Mouse (Mus musculus): ENCODE data around the gene St3gal3. TPM values are rescaled to one million over a fixed set of nuclear protein-coding genes. Genes with fewer than 3 reads are reported as not detected.
A peak's percentile ranks its signal among the peaks of the same experiment; 100 is the strongest.

The St3gal3 gene
- polyA plus RNA-seq, 2 experiments, result 0.85 to 3.2 TPM

- peak; percentile 41; the same call in 1 of the 2 replicates for ATAC-seq (ENCODE audit: insufficient read depth)
Measured at GRCm38 (mm10) chr4:118015636-118016035, 119.1 kb downstream of the St3gal3 start.

GRCm38 (mm10) chr4:118015126-118015525 is 119.6 kb downstream of the St3gal3 start:
- no peak overlapping the region for H3K27ac ChIP-seq
- no peak overlapping the region for H3K4me2 ChIP-seq (ENCODE audit: low read depth)
- DNase-seq (ENCODE audit: low read depth in 3 of 3, low spot score in 3 of 3) (no peak), ATAC-seq (ENCODE audit: insufficient read depth) (no peak)
- no peak for TF ChIP-seq CTCF (IDR thresholded peaks at IDR 0.05; ENCODE audit: low read depth)
- no peak for TF ChIP-seq EP300 (IDR thresholded peaks at IDR 0.05; ENCODE audit: low read depth)
- no peaks in the 10 kb centered on the region for H3K36me3 ChIP-seq (replicated peaks; ENCODE audit: control insufficient read depth, insufficient read depth, low read depth)
- H3K9me3 ChIP-seq (ENCODE audit: control insufficient read depth, low read length), result no peaks in the 10 kb centered on the region
- H3K9ac ChIP-seq (replicated peaks), result no peak overlapping the region
- H3K27me3 ChIP-seq (ENCODE audit: control insufficient read depth, insufficient read depth, low read length), result no peaks in the 10 kb centered on the region
- no peak overlapping the region for H3K4me3 ChIP-seq (ENCODE audit: insufficient read depth in 1 of 2, low read depth in 2 of 2, low read length in 2 of 2)
- 90% methylated on average over 11 of the region's 11 CpGs for WGBS (ENCODE audit: insufficient replicate concordance)
- no peaks in the 10 kb centered on the region for H3K4me1 ChIP-seq (replicated peaks; ENCODE audit: control insufficient read depth in 2 of 2, insufficient read depth in 2 of 2, low read length in 1 of 2)

More at GRCm38 (mm10) chr4:118015636-118016035, 119.1 kb downstream of the St3gal3 start:
- no peak for TF ChIP-seq EP300 (IDR thresholded peaks at IDR 0.05; ENCODE audit: low read depth)
- no peak for TF ChIP-seq CTCF (IDR thresholded peaks at IDR 0.05; ENCODE audit: low read depth)
- Histone ChIP-seq H3K4me3 (ENCODE audit: insufficient read depth in 1 of 2, low read depth in 2 of 2, low read length in 2 of 2) (no peak overlapping the region), H3K4me2 (ENCODE audit: low read depth) (no peak overlapping the region), H3K27me3 (ENCODE audit: control insufficient read depth, insufficient read depth, low read length) (no peaks in the 10 kb centered on the region), H3K9me3 (ENCODE audit: control insufficient read depth, low read length) (no peaks in the 10 kb centered on the region), H3K27ac (no peak overlapping the region), H3K9ac (replicated peaks) (no peak overlapping the region), H3K36me3 (replicated peaks; ENCODE audit: control insufficient read depth, insufficient read depth, low read depth) (no peaks in the 10 kb centered on the region), H3K4me1 (replicated peaks; ENCODE audit: control insufficient read depth in 2 of 2, insufficient read depth in 2 of 2, low read length in 1 of 2) (no peaks in the 10 kb centered on the region)
- DNase-seq (ENCODE audit: low read depth in 3 of 3, low spot score in 3 of 3), result peak in 1 of 3 experiments; percentile 22
- 61% methylated on average over 6 of the region's 6 CpGs for WGBS (ENCODE audit: insufficient replicate concordance)

GRCm38 (mm10) chr4:118010661-118011173 is 124.0 kb downstream of the St3gal3 start:
- Histone ChIP-seq H3K4me3 (ENCODE audit: insufficient read depth in 1 of 2, low read depth in 2 of 2, low read length in 2 of 2) (no peak overlapping the region), H3K36me3 (replicated peaks; ENCODE audit: control insufficient read depth, insufficient read depth, low read depth) (no peaks in the 10 kb centered on the region), H3K4me2 (ENCODE audit: low read depth) (no peak overlapping the region), H3K9me3 (ENCODE audit: control insufficient read depth, low read length) (no peaks in the 10 kb centered on the region), H3K27me3 (ENCODE audit: control insufficient read depth, insufficient read depth, low read length) (no peaks in the 10 kb centered on the region), H3K27ac (no peak overlapping the region), H3K4me1 (replicated peaks; ENCODE audit: control insufficient read depth in 2 of 2, insufficient read depth in 2 of 2, low read length in 1 of 2) (peaks cover 0 to 4% of the 10 kb centered on the region in 2 experiments; a peak in 1 of 4 replicates), H3K9ac (replicated peaks) (no peak overlapping the region)
- DNase-seq (ENCODE audit: low read depth in 3 of 3, low spot score in 3 of 3) (no peak), ATAC-seq (ENCODE audit: insufficient read depth) (no peak)
- TF ChIP-seq CTCF (IDR thresholded peaks at IDR 0.05; ENCODE audit: low read depth), result no peak
- no peak for TF ChIP-seq EP300 (IDR thresholded peaks at IDR 0.05; ENCODE audit: low read depth)
- 80% methylated on average over 9 of the region's 9 CpGs for WGBS (ENCODE audit: insufficient replicate concordance)

DNA sequence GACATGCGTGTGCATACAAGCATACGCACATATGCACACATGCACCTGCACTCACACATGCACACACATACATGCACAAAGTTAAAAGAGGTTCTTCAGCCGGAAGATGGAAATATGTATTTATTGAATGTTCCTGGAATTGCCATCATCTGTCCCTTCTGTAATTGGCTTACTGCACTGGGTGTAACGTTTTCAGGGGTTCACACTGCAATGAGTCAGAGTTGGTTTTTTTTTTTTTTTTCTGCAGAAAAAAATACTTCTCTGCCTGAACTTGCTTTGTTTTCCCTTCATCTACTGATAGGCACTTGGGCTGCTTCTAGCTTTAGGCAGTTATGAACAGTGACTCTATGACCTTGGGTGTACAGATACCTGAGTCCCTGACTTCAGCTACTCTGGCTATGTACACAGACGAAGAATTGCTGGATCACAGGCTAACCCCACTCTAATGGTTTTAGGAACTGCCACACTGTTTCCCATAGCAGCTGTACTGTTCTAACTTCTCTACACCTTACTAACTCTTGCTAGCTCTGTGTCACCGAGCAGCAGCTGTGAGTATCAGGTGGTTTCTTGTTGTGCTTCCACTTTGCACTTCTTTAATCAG is 126.2 kb downstream of the St3gal3 start:
- no peak for TF ChIP-seq EP300 (IDR thresholded peaks at IDR 0.05; ENCODE audit: low read depth)
- Histone ChIP-seq H3K4me3 (ENCODE audit: insufficient read depth in 1 of 2, low read depth in 2 of 2, low read length in 2 of 2) (no peak overlapping the region), H3K4me2 (ENCODE audit: low read depth) (no peak overlapping the region), H3K9ac (replicated peaks) (no peak overlapping the region), H3K9me3 (ENCODE audit: control insufficient read depth, low read length) (no peaks in the 10 kb centered on the region), H3K4me1 (replicated peaks; ENCODE audit: control insufficient read depth in 2 of 2, insufficient read depth in 2 of 2, low read length in 1 of 2) (peaks cover 0 to 4% of the 10 kb centered on the region in 2 experiments; a peak in 1 of 4 replicates), H3K27me3 (ENCODE audit: control insufficient read depth, insufficient read depth, low read length) (no peaks in the 10 kb centered on the region), H3K36me3 (replicated peaks; ENCODE audit: control insufficient read depth, insufficient read depth, low read depth) (no peaks in the 10 kb centered on the region), H3K27ac (no peak overlapping the region)
- no peak for ATAC-seq (ENCODE audit: insufficient read depth)
- no peak for DNase-seq (ENCODE audit: low read depth in 3 of 3, low spot score in 3 of 3)
- 63% methylated on average over 6 of the region's 6 CpGs for WGBS (ENCODE audit: insufficient replicate concordance)

GRCm38 (mm10) chr4:118001355-118001754 is 133.4 kb downstream of the St3gal3 start:
- Histone ChIP-seq H3K27me3 (ENCODE audit: control insufficient read depth, insufficient read depth, low read length) (no peaks in the 10 kb centered on the region), H3K9ac (replicated peaks) (no peak overlapping the region), H3K4me2 (ENCODE audit: low read depth) (no peak overlapping the region), H3K4me1 (replicated peaks; ENCODE audit: control insufficient read depth in 2 of 2, insufficient read depth in 2 of 2, low read length in 1 of 2) (0 out of 4 replicates have a peak, but pooled peaks cover 0 to 2% of the 10 kb centered on the region in 2 experiments), H3K36me3 (replicated peaks; ENCODE audit: control insufficient read depth, insufficient read depth, low read depth) (no peaks in the 10 kb centered on the region), H3K4me3 (ENCODE audit: insufficient read depth in 1 of 2, low read depth in 2 of 2, low read length in 2 of 2) (no peak overlapping the region), H3K9me3 (ENCODE audit: control insufficient read depth, low read length) (no peaks in the 10 kb centered on the region), H3K27ac (no peak overlapping the region)
- ATAC-seq (ENCODE audit: insufficient read depth) (no peak), DNase-seq (ENCODE audit: low read depth in 3 of 3, low spot score in 3 of 3) (no peak)
- TF ChIP-seq EP300 (IDR thresholded peaks at IDR 0.05; ENCODE audit: low read depth) (no peak), CTCF (IDR thresholded peaks at IDR 0.05; ENCODE audit: low read depth) (no peak)
- 61% methylated on average over 10 of the region's 10 CpGs for WGBS (ENCODE audit: insufficient replicate concordance)
